Mouse (Mus musculus): ENCODE data around the gene Gm17509.

Gene Gm17509

DNA sequence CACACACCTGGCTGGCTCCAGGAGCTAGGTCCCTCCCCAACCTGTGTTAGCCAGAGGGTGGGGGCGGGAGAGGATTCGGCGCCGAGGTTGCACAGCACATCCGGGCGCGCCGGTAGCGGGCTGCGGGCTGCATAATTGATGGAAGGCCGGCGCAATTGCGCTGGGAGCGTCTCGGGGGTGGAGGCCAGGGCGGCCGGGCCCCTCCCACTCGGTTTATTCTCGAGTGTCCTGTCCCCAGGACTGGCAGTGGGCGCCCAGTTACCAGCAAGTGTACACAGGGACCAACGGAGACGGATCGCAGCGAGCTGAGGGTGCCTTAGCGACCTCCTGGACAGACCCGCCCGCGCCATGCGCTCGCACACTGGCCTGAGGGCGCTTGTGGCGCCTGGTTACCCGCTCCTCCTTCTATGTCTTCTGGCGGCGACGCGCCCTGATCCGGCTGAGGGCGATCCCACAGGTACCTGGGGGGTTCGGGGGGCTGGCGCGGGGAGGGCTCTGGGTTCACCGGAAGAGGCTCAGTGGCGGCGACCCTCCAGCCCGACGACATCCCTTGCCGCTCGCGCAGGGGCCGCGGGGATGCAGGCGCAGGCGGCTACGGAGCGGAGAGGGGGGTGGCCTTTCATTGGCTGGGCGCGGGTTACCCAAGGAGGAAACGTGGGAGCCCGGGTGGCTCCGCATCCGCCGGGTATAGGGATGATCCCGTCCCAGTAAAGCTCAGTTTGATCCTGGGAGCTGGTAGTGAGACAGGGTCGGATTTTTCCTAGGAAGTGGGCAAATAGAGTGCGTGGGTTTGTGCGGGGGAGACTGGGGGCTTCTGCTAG, at the start of gene Gm17509:
Gene Gm17509 (minus strand): TSS at position 575 of the 821 bp plus-strand sequence.
- DNase-seq, result peak; percentile 57

DNA sequence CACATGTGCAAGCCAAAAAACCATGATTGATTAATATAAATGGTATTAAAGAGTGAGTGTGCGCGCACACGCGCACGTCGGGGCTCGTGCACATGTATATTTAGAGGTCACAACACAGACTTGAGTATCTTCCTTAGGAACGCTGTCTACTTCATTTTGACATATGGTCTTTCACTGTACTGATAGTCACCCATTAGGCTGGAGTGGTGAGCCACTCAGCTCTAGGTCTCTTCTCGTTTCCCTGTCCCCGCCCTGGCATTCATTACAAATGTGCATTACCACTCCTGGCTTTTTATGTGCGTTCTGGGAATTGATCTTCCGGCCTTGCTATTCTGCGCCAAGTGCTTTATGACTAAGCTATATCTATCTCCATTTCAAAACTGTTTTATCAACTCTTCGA, 47.1 kb upstream of the Gm17509 start:
- DNase-seq, result no peak

DNA sequence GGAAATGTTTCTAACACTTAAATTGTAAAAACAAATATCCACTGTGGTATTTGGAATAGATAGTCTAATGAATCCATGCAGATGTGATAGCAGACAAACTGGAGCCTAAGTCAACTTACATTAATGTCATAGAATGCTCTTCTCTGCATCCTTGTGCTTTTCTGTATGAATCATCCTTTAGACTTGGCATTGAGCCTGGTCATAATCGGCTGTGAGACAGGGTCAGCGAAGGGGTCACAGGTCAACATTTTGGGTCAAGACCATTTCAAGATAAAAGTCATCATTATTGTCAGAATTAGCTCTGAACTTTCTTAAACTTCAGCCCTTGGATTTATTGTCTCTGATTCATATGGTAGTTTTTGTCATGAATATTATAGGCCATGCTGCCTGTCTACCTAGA, 45.3 kb upstream of the Gm17509 start:
- no peak for DNase-seq

DNA sequence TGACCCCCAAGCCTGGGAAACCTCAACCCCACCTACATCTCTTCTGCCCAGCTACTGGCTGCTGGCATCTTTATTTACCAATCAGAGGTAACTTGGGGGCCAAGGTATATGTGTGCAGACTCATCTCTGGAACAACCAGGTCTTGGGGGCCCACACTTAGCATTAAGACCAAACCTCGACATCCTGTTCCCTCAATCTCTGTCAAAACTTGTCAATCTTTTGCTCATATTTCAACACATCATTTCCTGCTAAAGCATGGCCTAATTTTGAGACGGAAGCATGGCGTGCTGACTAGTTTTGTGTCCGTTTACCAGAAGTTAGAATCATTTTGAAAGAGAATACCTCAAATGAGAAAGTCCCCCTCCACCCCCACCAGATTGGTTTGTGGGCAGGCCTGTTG, 39.8 kb upstream of the Gm17509 start:
- DNase-seq, result no peak

DNA sequence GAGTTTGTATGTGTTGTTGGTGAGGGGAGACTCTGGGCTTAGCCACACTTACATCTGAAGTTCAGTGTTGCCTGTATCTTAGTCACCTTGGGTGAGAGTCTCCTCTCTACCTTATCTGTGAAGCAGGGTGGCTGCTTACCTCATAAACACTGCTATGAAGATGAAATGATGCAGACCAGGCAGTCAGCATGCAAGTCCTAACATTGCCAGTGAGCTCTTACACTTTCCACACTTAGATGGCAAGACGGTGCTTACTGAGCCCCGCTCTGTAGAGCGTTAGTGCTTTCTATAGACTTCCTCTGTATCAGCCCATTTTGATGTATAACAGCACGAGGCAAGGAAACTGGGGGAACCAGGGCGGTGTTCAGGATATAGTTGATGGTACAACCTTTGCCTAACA, 21.7 kb upstream of the Gm17509 start:
- no peak for DNase-seq

DNA sequence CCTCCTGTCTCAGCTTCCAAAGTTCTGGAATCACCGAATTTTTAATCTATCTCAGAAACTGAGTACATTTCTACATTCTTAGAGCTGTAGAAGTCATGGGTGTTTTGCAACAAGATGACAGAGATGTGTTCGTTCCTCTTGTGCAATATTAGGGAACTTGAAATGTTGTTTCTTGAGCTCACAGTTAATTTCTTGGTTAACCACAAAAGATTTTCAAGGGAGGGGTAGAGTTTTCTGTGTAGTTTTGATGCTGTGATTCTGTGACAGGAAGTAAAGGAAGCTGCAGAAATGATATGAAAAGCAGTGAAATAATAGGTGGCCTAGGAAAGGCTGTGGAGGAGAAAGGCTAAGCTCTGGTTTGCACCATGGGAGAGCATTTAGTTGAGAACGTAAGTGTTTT, 21.2 kb upstream of the Gm17509 start:
- DNase-seq, result no peak

DNA sequence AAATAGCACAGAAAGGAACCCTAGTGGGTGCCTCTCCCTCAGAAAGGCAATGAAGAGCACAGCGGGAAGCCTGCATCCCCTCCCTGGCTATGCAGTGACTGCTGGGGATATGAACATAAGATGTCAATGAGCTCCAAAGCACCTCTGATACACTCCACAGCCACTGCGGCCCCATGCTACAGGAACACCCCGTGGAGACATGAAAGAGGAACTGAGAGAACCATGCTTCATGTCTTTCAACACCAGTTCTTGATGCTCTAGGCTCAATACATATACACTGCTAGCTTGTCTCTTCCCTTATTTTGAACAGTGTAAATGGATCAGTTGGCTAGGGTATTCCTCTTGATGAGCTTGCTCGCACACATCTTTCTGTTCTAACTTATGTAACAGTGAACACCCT, 16.2 kb upstream of the Gm17509 start:
- no peak for DNase-seq

DNA sequence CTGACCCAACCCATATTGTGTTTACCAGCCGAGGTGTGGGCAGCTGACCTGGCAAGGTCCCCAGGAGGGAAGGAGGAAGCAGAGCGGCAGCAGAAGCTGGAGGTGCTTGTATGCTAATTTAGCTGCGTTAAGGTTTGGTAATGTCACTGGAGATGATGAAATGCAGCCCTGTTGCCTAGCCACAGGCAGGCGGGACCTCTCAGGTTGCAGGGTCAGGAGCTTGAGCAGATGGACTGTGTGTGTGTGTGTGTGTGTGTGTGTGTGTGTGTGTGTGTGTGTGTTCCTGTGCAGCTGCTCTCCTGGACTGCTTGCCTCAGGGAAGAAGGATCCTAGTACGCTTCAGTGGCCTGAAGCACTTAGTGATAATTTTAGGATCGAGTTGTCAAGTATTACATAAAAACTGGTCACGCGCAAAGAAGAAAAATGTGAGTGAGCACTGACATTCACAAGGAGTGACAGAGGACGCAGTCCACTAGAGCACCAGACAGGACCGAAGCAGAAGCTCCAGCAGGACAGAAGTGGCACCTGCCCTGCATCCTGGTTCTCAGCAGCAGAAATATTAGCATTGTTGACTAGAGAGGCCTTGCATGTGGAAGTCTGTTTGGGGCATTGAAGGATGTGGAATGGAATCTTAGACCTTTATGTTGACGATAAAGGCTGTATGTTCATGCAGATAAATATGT, 14.8 kb upstream of the Gm17509 start:
- DNase-seq, result no peak

DNA sequence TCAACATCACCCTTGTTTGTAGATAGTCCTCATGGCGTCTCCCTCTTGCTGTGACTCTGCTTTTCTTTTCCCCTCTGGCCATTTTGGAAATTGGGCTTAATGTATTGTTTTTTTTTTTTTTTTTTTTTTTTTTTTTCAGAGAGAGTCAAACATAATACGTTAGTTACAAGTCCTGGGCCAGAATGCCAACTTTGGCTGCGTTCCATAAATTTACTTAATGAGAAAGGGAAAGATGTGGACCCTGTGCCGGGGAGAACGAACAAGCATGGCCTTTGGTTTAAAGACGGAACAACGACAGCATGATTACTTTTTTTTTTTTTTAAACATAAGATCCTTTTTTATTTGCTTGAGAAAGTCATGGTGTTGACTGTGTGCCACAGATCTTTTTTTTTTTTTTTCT, 13.6 kb upstream of the Gm17509 start:
- no peak for DNase-seq

DNA sequence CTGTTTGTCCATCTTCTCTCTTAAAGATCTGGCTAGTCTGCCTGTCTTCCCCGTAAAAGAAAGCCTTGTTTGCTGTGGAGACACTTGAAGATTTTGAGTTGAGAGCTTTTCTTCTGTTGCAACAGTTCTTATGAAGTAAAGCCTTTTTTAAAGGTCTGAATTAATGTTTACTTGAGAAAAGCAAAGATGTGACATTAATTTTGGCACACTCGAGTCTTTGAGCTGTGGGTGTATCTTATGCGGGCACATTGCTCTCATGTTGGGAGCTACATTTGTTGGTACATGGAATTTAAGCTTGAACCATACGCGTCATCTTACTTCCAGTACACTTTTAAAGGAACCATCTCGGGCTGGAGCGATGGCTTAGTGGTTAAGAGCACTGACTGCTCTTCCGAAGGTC, 12.9 kb upstream of the Gm17509 start:
- no peak for DNase-seq

DNA sequence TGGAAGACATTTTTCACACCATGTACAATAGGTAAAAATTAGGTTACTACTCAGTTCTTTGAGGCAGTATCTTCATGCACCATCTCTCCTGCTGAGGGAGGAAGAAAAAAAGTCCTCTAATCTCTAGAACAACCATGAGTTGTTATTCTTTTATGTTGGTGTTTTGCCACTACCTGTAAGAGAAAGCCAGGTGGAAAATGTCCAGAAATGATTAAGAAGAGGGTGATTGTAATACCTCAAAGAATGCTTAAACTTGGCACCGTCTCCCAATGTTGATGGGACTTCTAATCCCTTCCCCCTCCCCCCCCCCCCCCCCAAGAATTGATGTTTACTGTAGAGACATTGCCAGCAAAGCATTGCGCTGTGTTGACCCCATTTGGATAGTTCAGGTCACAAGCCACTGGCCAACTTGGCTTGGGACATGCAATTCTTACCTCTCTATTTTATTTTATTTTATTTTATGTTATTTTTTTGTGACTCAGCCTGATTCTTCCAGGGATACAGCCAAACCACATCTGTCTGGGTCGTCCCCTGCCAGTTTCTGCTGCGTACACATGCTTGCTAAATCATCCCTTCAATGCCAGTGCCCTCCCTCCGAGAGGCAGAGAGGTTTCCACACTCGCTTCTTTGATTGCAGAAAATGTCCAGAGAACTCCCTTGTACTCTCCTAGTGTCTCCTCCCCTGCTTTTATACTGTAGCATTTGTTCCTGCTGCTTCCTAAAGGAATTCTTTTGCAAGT, 9.7 kb upstream of the Gm17509 start:
- DNase-seq, result no peak

DNA sequence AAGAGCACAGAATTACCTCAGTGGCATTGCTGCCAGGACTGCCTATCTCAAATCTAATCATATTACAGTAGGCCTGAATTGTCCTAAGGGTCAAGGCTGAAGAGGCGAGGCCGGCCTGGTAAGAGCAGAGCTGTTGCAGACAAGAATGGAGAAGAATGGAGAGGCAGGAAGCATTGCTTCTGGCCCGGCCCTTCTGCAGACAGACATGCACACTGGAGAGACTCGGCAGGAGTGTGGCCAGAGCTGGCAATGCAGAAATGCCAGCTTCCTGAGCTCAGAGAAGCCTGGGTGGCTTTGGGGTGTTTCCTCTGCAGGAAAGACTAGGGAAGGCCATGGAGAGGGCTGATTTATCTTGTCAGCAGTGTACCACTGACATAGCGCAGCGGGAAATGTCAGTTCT, 4.7 kb upstream of the Gm17509 start:
- DNase-seq, result no peak

DNA sequence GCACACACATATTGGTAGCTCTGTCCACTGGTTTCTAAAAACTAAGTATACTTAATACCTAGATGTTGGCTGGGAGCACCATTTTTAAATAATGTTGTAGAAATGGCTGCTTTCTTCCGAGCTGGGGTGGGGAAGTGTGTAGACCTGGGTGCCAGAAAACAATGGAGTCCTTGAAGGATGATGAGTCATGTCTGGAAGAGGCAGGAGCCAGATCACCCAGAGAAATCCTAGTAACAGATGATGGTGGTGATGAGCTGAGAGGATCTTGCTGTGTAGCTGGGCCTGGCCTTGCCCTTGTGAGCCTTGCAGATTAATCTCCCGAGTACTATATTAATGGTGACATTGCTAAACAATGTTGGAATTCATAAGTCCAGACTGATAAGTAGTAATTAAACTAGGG, 4.0 kb upstream of the Gm17509 start:
- no peak for DNase-seq

DNA sequence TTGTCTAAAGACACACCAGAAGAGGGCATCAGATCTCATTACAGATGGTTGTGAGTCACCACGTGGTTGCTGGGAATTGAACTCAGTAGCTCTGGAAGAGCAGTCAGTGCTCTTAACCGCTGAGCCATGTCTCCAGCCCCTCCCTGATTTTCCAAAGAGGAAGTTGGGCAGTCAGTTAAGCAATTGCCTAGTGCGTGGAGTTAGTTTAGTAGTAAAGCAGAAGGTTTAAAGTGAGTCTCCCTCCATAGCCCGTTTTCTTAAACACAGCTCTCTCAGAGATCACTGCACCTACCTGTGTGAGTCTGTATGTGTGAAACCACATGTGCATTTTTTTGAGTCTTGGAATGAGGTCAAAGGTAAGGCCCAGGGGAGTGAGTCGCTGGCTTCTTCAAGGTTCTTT, 2.2 kb upstream of the Gm17509 start:
- no peak for DNase-seq

DNA sequence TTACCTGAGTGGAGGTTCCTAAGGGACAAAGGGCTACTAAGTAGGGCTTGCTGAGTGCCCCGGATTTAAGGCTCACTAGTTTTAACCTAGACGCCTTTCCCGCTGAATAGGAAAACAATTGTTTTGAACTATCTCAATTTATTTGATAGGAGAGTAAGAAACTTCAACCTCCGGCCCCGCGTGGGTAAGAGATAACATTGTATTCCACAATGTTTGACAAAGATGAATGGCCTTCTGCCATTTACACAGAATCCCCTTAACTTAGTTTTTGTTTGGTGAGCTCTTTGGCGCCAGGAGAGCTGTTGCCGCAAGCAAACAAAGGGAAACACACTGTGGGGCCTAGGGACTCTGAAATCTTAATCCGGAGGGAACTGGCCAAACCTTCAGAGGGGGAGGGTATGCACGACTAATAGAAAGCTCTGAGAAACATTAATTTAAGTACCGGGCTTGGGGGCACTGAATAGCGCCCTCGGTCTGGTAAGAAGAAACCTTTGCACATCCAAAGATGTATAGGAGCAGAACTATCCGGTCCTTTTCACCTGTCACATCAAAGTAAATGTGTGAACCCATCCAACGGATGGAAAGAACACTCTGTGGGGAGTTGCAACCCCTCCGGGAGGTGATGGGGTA, 889 bp downstream of the Gm17509 start:
- DNase-seq, result no peak

DNA sequence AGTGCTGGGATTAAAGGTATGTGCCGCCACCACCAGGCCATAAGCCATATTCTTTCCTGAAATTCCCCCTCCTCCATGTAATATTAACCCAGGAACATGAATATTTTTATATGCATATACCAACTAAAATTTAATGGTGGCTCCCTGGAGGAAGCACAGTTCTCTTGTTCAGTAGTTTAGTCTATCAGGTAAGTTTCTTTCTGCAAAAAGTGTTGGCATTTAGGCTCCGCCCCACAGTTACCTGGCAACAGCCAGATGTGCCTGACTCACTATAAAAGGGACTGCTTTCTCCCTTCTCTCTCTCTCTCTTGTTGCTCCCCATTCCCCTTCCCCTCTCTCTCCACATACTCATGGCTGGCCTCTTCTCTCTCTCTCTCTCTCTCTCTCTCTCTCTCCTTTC, 2.8 kb downstream of the Gm17509 start:
- no peak for DNase-seq

DNA sequence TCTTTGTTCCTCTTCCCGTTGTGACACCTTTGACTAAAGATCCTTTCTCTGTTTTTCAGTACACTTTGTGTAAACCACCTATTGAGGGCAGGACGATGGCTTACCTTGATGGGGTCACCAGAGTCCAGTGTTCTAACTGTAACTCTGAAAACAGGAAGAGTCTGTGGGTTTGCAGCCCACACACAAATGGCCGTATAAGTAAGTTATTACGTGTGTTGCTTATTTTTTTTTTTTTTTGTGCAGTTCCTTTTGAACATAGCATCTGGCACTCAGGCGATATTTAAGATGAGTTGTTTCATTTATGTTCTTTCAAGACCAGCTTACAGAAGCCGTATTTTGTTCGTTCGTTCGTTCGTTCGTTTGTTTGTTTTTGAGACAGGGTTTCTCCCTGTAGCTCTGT, 3.3 kb downstream of the Gm17509 start:
- DNase-seq, result no peak

DNA sequence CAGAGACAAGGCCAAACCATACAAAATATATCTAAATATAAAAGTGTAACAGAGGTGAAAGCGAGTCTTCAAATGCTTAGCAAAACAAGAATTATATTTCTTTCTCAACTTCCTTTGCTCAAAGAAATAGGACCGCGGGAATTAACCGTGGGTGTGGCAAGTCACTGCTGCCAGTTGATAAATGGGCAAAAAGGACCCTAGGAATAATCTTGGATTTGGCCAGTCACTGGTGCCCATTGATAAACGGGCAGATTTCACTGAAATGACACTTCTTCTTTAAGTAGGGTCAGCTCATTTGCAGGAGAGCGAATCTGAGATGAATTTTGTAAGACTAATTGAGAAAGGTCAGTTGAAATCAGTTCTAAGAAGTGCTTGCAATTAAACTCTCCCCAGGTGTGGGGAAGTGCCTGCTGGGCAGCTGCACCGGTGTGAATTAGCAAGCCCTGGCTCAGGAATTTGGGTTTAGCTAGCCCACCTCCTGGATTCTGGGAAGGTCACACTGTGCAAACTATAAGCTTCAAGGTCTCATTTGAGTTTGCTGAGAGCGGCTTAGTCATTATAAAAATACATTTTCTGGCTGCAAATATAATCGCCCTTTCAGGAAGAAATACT, 4.0 kb downstream of the Gm17509 start:
- no peak for DNase-seq

DNA sequence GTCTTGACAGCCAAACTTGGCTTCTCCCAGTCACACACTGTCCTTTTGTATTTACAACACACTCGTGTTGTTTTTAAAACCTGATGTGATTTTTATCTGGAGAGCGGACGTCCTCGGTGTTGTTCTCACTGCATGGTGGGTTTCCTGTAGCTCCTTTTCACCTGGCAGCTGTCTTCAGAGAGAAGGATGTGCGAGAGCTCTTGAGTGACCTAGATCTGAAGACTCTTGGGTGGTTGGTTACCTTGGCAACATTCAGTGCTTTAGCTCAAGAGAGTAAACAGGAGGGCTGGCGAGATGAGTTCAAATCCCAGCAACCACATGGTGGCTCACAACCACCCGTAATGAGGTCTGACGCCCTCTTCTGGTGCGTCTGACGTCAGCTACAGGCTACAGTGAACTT, 4.7 kb downstream of the Gm17509 start:
- no peak for DNase-seq

DNA sequence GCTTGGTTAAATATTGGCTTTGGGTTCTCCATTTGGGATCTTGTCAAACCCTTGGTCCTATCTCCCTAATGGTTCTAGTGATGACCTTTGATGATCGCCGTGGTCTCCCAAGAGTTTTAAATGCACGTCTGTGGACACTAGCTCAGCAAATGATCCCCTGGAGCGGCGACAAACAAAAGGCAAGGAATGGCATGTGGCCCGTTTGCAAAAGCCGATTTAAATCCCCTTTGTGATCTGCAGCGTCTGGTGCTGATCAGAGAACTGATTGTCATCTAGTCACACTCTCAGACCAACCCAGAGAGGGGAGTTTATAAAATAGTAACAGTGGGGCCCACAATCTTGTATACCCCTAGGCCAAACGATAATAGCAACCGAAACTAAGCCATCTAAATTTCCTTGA, 5.4 kb downstream of the Gm17509 start:
- DNase-seq, result no peak

DNA sequence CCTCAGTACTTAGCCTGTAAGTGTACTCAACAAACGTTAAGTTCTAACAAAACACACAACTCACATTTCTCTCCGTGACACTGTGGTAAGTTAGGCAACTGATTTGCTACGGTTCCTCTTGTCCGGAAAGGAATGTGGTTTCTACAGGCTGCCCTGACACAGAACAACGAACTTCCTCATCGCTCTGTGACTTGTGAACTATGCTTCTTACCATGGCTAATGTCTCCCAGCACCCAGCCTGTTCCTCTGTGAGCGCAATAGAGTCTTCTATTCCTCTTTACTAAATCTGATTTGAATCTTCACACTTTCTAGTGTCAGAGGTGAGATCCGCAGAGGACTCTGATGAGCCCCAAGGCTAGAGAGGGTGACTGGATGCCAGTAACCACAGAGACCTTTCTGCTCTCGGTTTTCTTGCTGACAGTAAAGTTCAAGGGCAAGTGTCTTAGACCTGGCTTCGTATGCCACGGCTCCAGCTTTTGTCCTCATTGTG, 9.4 kb downstream of the Gm17509 start:
- no peak for DNase-seq

DNA sequence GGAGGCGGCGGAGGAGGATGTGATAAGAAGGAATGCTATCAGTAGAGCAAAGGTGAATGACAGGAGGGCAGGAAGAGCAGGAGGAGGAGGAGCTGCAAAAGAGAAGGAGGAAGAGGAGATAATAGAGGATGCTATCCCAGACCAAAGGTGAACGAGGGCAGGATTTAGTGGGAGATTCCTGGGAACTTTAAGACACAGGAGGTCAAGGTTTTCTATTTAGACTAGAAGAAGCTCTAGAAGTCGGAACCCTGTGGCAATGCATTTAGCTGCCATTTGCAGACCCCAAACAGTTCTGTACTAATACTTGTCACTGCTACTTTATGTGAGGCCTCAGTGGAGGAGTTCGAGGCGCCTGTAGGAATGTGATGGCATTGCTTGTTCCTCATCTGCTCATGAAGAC, 12.6 kb downstream of the Gm17509 start, which contains the start of gene Emb:
Gene Emb (plus strand): TSS at position 301 of the 400 bp plus-strand sequence.
- DNase-seq, result no peak

DNA sequence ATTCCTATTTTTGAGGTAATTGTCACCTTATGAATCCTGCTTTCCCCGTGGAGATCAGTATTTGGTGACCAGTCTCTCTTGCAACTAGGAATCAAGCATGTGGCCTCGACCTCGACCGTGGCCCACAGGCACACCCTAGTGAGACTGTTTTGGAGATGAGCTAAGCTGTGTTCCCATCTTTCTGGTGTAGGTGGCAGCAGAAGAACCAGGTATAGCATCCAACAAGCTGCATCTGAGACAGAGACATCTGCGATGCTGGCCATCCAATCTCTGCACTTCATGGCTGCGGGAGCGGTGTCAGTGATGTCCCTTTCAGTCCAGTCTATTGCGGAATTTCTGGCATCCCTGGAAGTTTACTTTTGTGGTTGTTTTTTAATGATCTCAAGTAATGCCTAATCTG, 14.8 kb downstream of the Gm17509 start:
- no peak for DNase-seq
